In genomic region chr12:4117136-4117535, GRCm38 (mm10) we compare ENCODE assay signal across 14 mouse cellular contexts.
"Had no signal": no experiment of that assay in that cellular context is flagged by ENCODE, and none has a peak within 500 bp of the region (broad histone marks: within the 10 kb centered on the region; RNA-seq: fewer than 3 reads in every experiment).

No protein-coding gene starts in this region.

- H3K27ac ChIP-seq: kidney, postnatal 0 days; limb, embryonic 13.5 days; liver, embryonic 13.5 days; stomach, postnatal 0 days had no signal

- H3K9ac ChIP-seq: liver, embryonic 13.5 days had no signal

- H3K4me2 ChIP-seq: limb, embryonic 13.5 days; liver, embryonic 13.5 days; midbrain, embryonic 11.5 days had no signal

- H3K4me3 ChIP-seq: limb, embryonic 13.5 days; liver, embryonic 13.5 days had no signal

- H3K4me1 ChIP-seq: limb, embryonic 13.5 days; liver, embryonic 13.5 days had no signal

- H3K9me3 ChIP-seq: limb, embryonic 13.5 days; liver, embryonic 13.5 days had no signal

- DNase-seq: kidney, postnatal 25 days; left cerebral cortex, postnatal 4 days; liver, embryonic 13.5 days; lung, adult 2 months; lung, postnatal 14 days; lung, postnatal 4 days; midbrain, embryonic 14.5 days; thymus, adult 2 months; thymus, postnatal 14 days; thymus, postnatal 4 days had no signal

- H3K27me3 ChIP-seq: limb, embryonic 13.5 days; liver, embryonic 13.5 days had no signal

- H3K36me3 ChIP-seq: liver, embryonic 13.5 days had no signal
